Mouse (Mus musculus): ENCODE measurements around the gene Smim24. TPM values are rescaled to one million over a fixed set of nuclear protein-coding genes. Genes with fewer than 3 reads are reported as not detected.

The Smim24 gene
- total RNA-seq, 2 experiments from 2014 or later, result 1.3 to 1.4 TPM

DNA sequence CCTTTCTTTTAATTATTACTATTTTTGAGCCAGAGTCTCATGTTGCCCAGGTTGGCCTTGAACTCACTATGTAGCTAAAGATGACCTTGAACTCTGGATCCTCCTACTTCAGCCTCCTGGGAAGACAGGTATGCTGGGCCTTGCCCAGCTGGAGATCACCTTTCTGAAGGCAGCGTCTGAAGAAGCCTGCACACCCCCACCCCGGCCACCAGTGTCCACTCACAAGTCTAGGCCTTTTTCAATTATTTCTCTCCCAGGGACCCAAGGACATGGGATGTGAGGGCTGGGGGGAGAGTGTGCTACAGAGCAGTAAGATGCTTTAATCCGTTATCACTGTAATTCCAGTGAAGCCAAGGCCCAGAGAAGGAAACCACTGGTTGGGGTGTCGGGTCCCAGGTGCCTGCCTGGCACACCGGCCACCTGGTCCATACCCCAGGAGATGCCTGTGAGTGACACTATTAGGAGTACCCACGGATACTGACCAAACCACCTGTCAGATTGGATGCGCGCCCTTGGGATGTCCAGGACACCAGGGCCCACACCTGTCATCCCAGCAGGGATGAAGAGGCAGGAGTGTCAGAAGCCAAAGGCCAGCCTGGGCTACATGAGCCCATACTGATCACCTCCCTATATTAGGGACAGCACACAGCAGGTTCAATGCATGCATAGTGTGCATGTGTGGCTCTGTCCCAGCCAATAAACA lies 35.1 kb downstream of the Smim24 start:
- peak; percentile 10 to 11 for DNase-seq (ENCODE audit: extremely low spot score in 1 of 2, low spot score in 2 of 2)
- intact Hi-C loops (cut with DNase I), result loop anchor here (2.0 kb wide), 1 partner anchor 15 kb away; no protein-coding TSS in a partner anchor
- Histone ChIP-seq H3K27ac (no peak overlapping the region; the same call in 1 of the 2 replicates), H3K4me3 (no peak overlapping the region)
- TF ChIP-seq CTCF (IDR thresholded peaks at IDR 0.05), result no peak

DNA sequence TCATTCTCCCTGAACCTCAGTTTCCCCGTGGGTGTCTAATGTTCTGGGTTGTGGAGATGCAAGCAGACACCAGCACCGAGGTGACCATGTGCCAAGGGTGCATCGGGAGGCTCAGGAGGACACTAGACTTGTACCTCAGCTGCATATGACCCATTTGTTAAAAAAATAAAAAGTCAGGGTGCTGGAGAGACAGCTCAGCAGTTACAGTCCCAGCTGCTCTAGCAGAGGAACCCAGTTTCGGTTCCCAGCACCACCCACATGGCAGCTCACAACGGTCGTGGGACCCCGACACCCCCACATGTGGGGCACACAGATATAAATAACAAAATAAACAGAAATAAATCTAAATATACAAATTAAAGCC lies 35.6 kb downstream of the Smim24 start:
- Histone ChIP-seq H3K4me3 (no peak overlapping the region), H3K27ac (no peak overlapping the region)
- no peak for DNase-seq (ENCODE audit: extremely low spot score in 1 of 2, low spot score in 2 of 2)
- no peak for TF ChIP-seq CTCF (IDR thresholded peaks at IDR 0.05)
- intact Hi-C loops (cut with DNase I), result no loop called here

DNA sequence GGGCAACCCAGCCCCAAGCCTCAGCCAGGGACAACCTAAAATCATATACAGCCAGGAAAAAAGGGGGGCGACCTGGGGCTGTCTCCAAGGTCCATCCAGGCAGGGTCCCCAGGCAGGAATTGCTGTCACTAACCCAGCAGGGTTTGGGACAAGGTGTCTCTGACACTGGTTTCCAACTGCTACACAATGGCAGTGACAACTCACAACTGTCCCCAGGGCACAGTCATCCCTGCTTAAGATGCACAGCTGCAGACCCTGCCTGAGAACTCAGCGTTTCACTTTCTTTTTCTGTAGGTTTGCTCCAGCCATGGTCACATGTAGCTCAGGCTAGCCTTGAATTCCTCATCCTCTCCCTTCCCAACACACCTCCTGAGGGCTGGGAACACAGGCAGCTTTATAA lies 36.2 kb downstream of the Smim24 start:
- no peak for TF ChIP-seq CTCF (IDR thresholded peaks at IDR 0.05)
- Histone ChIP-seq H3K4me3 (no peak overlapping the region; the same call in 1 of the 2 replicates), H3K27ac (no peak overlapping the region; the same call in 1 of the 2 replicates)
- no peak for DNase-seq (ENCODE audit: extremely low spot score in 1 of 2, low spot score in 2 of 2)
- intact Hi-C loops (cut with DNase I), result no loop called here

DNA sequence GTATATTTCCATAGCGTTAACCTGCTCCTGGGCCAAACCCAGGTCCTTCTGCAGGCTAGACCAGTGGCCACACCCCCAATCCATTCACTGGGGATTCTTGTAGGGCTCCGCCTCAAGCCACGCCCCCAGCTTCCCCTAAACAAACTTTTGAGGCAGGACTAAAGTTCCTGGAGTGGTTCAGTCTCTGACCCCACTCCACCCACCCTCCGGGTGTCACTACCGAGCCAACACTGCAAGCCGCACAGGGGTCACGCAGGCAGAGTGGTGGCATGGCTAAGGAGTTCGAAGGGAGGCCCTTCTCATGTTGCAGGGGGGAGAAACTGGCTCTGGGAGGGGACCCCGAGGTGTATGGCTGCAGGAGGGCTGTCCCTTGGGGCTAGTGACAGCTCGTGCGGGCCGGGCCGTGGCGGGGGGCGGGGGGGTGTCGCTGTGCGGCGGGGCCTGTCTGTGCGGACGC lies 36.8 kb downstream of the Smim24 start:
- TF ChIP-seq CTCF (IDR thresholded peaks at IDR 0.05), result no peak
- intact Hi-C loops (cut with DNase I), result no loop called here

DNA sequence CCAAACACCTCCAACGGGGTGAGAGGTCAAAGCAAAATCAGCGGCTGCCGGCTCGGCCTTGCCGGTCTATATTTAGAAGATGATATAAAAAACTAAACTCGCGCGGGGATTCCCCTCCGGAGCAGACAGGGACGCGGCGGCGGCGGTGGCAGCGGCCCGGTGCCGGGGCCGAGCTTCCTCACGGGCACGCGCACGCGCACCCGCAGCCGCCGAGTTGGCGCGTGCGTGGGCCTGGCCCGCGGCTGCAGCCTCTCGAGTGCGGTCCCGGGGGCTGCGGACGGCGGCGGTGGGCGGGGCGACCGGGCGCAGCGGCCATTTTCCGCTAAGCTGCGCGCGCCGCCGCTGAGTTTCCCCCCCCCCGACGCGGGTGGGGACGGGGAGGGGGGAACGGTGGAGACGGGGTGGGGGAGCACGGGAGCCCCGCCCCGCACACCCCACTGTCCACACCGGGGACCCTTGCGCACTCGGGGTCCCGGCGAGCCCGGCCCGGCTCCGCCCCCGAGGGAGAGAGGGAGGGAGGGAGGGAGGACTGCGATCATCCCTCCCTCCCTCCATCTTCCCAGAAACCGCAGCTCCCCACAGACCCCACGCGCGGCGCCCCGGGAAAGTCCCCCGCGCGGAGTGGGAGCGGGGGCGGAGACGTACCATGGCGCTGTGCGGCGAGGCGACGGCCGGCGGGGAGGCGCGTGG lies 37.4 kb downstream of the Smim24 start:
- peak; percentile 86 to 87 for DNase-seq (ENCODE audit: extremely low spot score in 1 of 2, low spot score in 2 of 2)
- peak overlapping the region; percentile 99 for H3K27ac ChIP-seq
- intact Hi-C loops (cut with DNase I), result no loop called here
- peak overlapping the region; percentile 80 for H3K4me3 ChIP-seq
- TF ChIP-seq CTCF (IDR thresholded peaks at IDR 0.05), result no peak

More for the DNA sequence above, 36.8 kb downstream of the Smim24 start:
- DNase-seq (ENCODE audit: extremely low spot score in 1 of 2, low spot score in 2 of 2), result peak; percentile 46 to 62
- Histone ChIP-seq H3K4me3 (peak overlapping the region; percentile 80), H3K27ac (peak overlapping the region; percentile 99)

DNA sequence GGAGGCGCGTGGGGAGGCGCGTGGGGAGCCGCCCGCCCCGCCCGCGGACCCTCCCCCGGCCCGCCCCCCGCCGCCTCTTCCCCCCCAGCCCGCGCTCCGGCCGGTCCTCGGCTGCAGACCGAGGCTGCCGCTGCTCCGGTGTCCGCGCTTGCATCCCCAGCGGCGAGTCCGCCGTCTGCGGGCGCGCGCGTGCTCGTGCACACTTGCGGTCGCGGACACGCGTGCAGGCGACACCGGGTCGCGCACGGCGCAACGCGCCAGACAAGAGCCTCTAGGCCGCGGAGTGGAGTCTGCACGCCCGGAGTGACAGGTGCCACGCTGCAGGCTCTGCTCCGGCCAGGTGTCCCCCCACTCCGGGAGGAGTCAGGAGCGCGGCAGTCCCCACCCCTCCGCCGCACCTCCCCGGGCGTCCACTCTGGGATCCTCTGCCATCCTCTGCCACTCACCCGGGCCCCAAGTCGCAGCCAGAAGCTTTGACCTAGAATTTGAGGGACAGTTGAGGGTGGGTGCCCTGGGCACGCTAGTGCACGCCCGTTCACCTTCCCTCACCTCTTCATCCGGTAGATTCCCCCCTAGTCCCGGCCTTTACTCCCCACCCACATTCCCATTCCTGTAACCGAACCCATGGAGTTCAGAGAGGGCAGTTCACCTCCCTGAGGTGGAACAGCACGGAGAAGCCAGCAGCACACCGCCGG lies 38.1 kb downstream of the Smim24 start:
- Histone ChIP-seq H3K4me3 (peak overlapping the region; percentile 80), H3K27ac (peak overlapping the region; percentile 99)
- intact Hi-C loops (cut with DNase I), result no loop called here
- TF ChIP-seq CTCF (IDR thresholded peaks at IDR 0.05), result no peak
- peak; percentile 73 to 75 for DNase-seq (ENCODE audit: extremely low spot score in 1 of 2, low spot score in 2 of 2)

DNA sequence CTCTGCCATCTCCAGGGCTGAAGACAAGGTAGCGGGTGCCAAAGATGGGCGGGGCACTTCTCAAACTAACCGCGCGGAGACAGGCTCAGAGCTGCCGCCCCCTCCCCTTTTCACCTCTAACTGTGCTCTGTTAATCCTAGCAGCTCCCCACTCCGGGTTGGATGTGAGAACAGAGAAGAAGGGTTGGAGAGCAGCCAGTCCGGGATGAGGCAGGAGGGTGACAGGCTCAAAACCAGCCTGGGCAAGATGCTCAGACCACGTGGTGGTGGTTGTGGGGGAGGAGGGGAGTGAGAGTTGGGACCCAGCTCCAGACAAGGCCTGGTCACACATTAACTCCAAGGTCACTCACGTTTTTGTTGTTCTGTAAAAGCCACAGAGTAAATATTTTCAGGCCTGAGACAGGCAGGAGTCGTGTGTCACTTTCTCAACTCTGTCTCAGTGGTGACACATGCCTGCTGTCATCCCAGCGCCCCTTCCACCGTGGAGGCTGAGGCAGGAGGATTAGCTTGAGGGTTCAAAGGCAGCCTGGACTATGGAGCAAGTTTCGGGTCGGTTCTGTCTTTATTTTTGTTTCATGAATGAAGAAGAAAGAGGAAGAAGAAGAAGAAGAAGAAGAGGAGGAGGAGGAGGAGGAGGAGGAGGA lies 38.8 kb downstream of the Smim24 start:
- intact Hi-C loops (cut with DNase I), result no loop called here
- no peak for TF ChIP-seq CTCF (IDR thresholded peaks at IDR 0.05)
- Histone ChIP-seq H3K4me3 (peak overlapping the region; percentile 80; the same call in 1 of the 2 replicates), H3K27ac (peak overlapping the region; percentile 99)
- DNase-seq (ENCODE audit: extremely low spot score in 1 of 2, low spot score in 2 of 2), result peak; percentile 23 to 39

DNA sequence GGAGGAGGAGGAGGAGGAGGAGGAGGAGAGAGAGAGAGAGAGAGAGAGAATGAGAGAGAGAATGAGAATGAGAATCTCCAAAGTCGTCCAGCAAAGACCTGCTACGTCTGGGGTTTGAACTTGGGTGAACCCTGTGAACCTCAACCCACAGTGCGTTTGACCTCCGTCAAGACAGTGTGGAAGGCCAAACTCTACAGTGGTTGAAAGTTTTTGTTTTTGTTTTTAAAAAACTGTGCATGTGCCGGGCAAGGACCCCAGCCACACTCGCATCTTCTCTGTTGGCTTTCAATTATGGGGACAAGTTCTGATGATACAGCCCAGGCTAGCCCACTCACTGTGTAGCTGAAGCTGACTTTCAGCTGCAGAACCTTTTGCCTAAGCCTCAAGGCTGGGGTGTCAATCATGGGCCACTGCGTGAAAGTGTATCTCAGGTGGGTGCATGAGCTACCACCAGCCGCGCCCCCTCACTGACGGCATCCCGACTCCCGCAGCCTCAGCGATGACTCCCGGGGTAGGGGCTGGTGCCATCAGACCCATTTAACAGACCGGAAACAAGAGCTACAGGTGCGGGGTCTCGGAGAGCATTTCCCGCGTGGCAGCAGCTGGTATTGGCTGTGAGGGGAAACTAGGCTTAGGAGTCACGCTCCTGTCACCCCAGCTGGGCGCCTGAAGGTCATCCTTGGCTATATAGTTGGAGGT lies 39.5 kb downstream of the Smim24 start:
- peak in 1 of 2 experiments; percentile 24 for DNase-seq (ENCODE audit: extremely low spot score in 1 of 2, low spot score in 2 of 2)
- intact Hi-C loops (cut with DNase I), result no loop called here
- peak overlapping the region; percentile 29; the same call in 1 of the 2 replicates for H3K27ac ChIP-seq
- TF ChIP-seq CTCF (IDR thresholded peaks at IDR 0.05), result peak; percentile 16
- peak overlapping the region; percentile 22 for H3K4me3 ChIP-seq

DNA sequence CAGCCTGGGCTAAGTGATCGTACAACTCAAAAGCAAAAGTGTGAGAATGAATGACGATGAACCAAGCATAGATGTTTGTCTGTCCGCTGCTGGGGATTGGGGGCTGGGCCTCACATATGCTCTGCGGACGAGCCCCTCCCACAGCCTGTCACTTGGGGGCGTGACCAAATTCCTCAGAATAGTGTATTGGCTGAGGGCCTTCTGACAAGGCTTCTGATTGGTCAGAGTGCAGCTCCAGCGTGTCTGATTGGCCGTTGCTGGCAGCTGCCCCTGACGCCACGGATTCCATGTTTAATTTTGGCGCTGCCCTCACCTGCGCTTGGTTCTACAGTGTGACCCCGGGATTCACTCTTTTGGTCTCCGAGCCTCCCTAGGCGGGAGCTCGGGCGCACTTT lies 40.0 kb downstream of the Smim24 start:
- Histone ChIP-seq H3K27ac (peak overlapping the region; percentile 66), H3K4me3 (peak overlapping the region; percentile 32)
- TF ChIP-seq CTCF (IDR thresholded peaks at IDR 0.05), result no peak
- DNase-seq (ENCODE audit: extremely low spot score in 1 of 2, low spot score in 2 of 2), result peak; percentile 88 to 91
- intact Hi-C loops (cut with DNase I), result no loop called here

DNA sequence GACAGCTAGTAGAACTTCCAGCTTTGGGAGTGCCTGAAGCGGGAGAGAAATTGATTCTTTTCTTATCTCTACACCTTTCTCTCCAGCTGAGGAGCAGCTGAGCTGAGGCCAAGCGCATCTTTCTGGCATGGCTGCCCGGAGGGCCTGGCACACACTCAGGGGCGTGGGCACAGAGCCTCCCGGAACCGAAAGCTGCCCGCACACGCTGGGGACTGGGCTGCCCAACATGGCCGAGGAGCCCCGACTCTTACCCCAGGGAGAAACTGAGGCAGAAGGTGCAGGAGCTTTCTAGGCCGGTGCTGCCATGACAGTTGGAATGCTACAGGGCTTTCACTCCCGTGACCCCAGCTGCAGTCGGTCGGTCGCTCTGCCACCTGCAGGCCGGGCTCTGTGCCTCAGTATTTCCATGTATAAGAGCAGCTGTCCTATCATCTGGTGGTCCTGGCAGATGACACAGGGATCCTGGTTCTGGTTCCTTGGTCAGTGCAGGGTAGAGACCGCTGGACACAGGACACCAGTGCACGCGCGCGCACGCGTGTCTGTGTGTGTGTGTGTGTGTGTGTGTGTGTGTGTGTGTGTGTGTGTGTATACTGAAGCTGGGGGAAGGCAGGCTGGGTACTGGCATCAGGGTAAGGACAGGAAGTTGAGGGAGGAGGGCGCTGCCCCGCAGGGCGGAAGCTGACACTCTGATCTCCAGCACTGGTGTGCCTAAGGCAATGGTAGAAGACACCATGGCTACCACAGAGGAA lies 40.9 kb downstream of the Smim24 start:
- peak; percentile 10 for TF ChIP-seq CTCF (IDR thresholded peaks at IDR 0.05)
- Histone ChIP-seq H3K27ac (peak overlapping the region; percentile 66), H3K4me3 (no peak overlapping the region)
- intact Hi-C loops (cut with DNase I), result no loop called here
- peak; percentile 11 to 17 for DNase-seq (ENCODE audit: extremely low spot score in 1 of 2, low spot score in 2 of 2)

All from left cerebral cortex, adult 2 months (tissue).